Mouse (Mus musculus): ENCODE data around the gene Zan.

DNA sequence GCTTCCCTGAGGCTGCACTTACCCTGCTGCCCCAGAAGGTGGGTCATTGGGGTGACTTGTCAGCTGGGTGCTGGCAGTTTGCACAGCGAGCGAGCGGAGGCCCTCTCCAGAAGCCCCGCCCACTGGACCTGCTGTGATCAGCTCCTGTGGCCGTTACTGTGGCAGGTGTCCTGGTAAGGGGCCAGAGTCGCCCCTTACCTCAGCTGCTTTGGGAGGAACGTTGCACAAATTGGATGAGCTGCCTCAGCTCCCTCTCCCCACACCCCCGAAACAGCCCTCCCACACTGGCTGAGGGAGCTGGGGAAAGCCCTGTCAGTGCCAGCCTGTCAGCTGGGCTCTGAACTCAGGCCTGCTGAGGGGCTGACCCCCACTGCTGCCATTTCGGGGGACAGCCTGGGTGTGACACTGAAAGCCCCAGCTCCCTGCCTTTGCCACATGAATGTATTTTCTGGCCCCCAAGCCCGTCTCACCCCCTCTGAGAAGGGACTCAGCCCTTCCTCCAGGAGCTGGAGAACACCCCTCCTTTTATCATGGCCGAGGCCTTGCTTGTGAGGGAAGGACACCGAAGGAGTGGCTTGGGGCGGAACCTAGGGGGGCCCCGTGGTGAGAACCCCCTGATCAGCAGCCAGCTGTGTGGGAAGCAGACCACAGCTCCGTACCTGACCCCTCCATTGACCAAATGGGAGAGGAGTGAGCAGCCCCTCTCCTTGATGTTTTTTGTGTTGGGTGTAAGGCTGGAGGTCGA, 49.5 kb upstream of the Zan start:
- peak; percentile 32 for TF ChIP-seq CTCF (IDR thresholded peaks at IDR 0.05; ENCODE audit: low read depth)
- TF ChIP-seq EP300 (optimal IDR thresholded peaks at IDR 0.05): no peak

All from stomach, postnatal 0 days (tissue).